Mouse (Mus musculus): ENCODE data around the gene Ltn1. TPM values are rescaled to one million over a fixed set of nuclear protein-coding genes. Genes with fewer than 3 reads are reported as not detected.
A peak's percentile ranks its signal among the peaks of the same experiment; 100 is the strongest.

The Ltn1 gene
- polyA plus RNA-seq, 1 experiment from 2014 or later: 26.8 TPM

GRCm38 (mm10) chr16:87382996-87383395 lies 49.4 kb downstream of the Ltn1 start:
- no peak overlapping the region for H3K4me2 ChIP-seq (replicated peaks)
- H3K4me1 ChIP-seq (replicated peaks): no peaks in the 10 kb centered on the region
- no peaks in the 10 kb centered on the region for H3K27me3 ChIP-seq (replicated peaks)
- 90% methylated on average over 2 of the region's 2 CpGs for WGBS
- ATAC-seq: no peak
- H3K4me3 ChIP-seq (replicated peaks): no peak overlapping the region
- no peak overlapping the region for H3K27ac ChIP-seq
- H3K36me3 ChIP-seq: peaks cover 19% of the 10 kb centered on the region
- H3K9ac ChIP-seq: no peak overlapping the region
- H3K9me3 ChIP-seq: no peaks in the 10 kb centered on the region

- no peaks in the 10 kb centered on the region for H3K9me3 ChIP-seq
- H3K9ac ChIP-seq: no peak overlapping the region
- H3K27me3 ChIP-seq (replicated peaks): no peaks in the 10 kb centered on the region
- peaks cover 3% of the 10 kb centered on the region; the same call in 1 of the 2 replicates for H3K4me1 ChIP-seq (replicated peaks)
- no peak overlapping the region for H3K4me2 ChIP-seq (replicated peaks)
- WGBS: 87% methylated on average over 6 of the region's 6 CpGs
- H3K4me3 ChIP-seq (replicated peaks): no peak overlapping the region
- H3K36me3 ChIP-seq: no peaks in the 10 kb centered on the region
- no peak for ATAC-seq
- H3K27ac ChIP-seq: no peak overlapping the region
Observed at GRCm38 (mm10) chr16:87366445-87366844, 66.0 kb downstream of the Ltn1 start.

GRCm38 (mm10) chr16:87366035-87366434 lies 66.4 kb downstream of the Ltn1 start:
- 53% methylated on average over 10 of the region's 10 CpGs for WGBS
- no peak overlapping the region for H3K9ac ChIP-seq
- H3K36me3 ChIP-seq: no peaks in the 10 kb centered on the region
- no peaks in the 10 kb centered on the region for H3K27me3 ChIP-seq (replicated peaks)
- no peak overlapping the region for H3K4me2 ChIP-seq (replicated peaks)
- H3K4me3 ChIP-seq (replicated peaks): no peak overlapping the region
- H3K4me1 ChIP-seq (replicated peaks): peaks cover 3% of the 10 kb centered on the region; the same call in 1 of the 2 replicates
- no peak overlapping the region for H3K27ac ChIP-seq
- H3K9me3 ChIP-seq: no peaks in the 10 kb centered on the region
- ATAC-seq: no peak

DNA sequence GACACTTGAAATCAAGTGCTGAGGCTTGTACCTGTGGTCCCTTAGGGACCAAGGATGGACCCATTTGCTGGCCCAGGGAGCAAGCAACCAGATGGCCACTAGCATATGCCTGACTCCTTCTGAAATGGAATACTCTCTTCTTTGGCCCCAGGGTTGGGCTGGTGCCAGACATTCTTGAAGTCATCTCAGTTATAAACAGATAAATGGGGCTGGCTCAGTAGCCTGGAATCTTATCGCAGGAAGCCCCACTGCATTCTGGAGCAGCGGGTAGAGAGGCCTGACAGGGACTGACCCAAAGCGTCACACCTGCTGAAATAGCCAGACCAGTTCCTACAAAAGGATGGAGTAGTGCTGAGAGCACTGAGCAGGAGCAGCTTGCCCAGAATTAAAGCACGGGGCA lies 68.2 kb downstream of the Ltn1 start:
- no peak overlapping the region for H3K4me2 ChIP-seq (replicated peaks)
- H3K9ac ChIP-seq: no peak overlapping the region
- no peak for ATAC-seq
- no peaks in the 10 kb centered on the region for H3K9me3 ChIP-seq
- H3K4me1 ChIP-seq (replicated peaks): peaks cover 3% of the 10 kb centered on the region; the same call in 1 of the 2 replicates
- H3K36me3 ChIP-seq: no peaks in the 10 kb centered on the region
- H3K27ac ChIP-seq: no peak overlapping the region
- no peaks in the 10 kb centered on the region for H3K27me3 ChIP-seq (replicated peaks)
- no peak overlapping the region for H3K4me3 ChIP-seq (replicated peaks)
- WGBS: 57% methylated on average over 4 of the region's 4 CpGs

DNA sequence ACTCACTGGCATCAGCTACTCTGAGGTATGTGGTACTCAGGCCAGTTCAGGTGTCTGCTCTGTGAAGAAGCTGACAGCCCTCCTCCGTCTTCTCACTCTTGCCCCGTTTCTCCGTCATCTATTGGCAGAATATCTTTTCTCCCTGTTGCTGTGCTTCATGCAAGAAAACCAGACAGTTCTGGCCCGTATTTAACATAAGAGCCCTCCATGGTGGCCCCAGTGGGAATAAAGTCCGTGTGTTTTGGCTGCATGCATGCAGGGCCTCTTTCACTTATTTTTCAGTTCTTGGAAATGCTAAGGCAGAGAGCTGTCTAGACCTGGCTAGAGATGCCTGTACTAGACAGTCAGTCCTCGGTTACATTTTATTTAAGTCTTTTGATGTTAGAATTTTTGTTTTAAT lies 72.3 kb downstream of the Ltn1 start:
- ATAC-seq: no peak
- no peaks in the 10 kb centered on the region for H3K27me3 ChIP-seq (replicated peaks)
- no peak overlapping the region for H3K9ac ChIP-seq
- H3K27ac ChIP-seq: no peak overlapping the region
- no peak overlapping the region for H3K4me2 ChIP-seq (replicated peaks)
- peaks cover 3% of the 10 kb centered on the region; the same call in 1 of the 2 replicates for H3K4me1 ChIP-seq (replicated peaks)
- 91% methylated on average over 6 of the region's 6 CpGs for WGBS
- H3K36me3 ChIP-seq: no peaks in the 10 kb centered on the region
- H3K9me3 ChIP-seq: no peaks in the 10 kb centered on the region
- no peak overlapping the region for H3K4me3 ChIP-seq (replicated peaks)

- Histone ChIP-seq H3K4me2 (replicated peaks) (peak overlapping the region; percentile 58), H3K9ac (no peak overlapping the region), H3K27me3 (replicated peaks) (no peaks in the 10 kb centered on the region), H3K36me3 (no peaks in the 10 kb centered on the region), H3K27ac (no peak overlapping the region), H3K9me3 (no peaks in the 10 kb centered on the region), H3K4me3 (replicated peaks) (peak overlapping the region; percentile 85), H3K4me1 (replicated peaks) (no peaks in the 10 kb centered on the region)
- no peak for ATAC-seq
- 78% methylated on average over 7 of the region's 7 CpGs for WGBS
Observed at GRCm38 (mm10) chr16:87354748-87355147, 77.7 kb downstream of the Ltn1 start.

DNA sequence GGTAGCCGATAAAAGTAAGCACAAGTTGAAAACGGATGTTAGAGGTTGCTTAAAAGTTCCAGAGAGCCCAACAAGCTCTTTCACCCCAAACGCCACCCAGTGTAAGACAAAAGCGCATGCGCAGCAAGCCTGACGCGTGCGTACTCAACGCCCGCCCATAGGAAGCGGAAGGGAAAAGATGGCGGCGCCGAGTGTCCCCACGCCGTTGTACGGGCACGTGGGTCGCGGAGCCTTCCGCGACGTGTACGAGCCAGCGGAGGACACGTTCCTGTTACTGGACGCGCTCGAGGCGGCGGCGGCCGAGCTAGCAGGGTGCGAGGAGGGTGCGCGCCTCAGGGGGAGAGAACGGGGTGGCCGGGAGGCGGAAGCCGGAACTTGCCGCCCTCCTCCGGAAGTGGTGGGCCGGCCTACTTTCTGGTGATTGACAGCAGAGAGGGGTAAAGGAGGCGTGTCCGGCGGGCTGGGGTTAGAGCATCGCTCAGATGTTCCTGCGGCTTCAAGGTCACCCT lies 78.3 kb downstream of the Ltn1 start, which contains the start of gene N6amt1:
Gene N6amt1 (plus strand): TSS at position 111 of the 509 bp plus-strand sequence.
- peak; percentile 99 for ATAC-seq
- Histone ChIP-seq H3K4me3 (replicated peaks) (peak within 1 kb of the TSS; percentile 85), H3K9me3 (no peaks in the 10 kb centered on the region), H3K9ac (peak within 1 kb of the TSS; percentile 74), H3K4me2 (replicated peaks) (peak within 1 kb of the TSS; percentile 58), H3K4me1 (replicated peaks) (no peaks in the 10 kb centered on the region), H3K27me3 (replicated peaks) (no peaks in the 10 kb centered on the region), H3K27ac (peak within 1 kb of the TSS; percentile 97), H3K36me3 (no peaks in the 10 kb centered on the region)
- under 1% methylated on average over 46 of the region's 48 CpGs for WGBS

DNA sequence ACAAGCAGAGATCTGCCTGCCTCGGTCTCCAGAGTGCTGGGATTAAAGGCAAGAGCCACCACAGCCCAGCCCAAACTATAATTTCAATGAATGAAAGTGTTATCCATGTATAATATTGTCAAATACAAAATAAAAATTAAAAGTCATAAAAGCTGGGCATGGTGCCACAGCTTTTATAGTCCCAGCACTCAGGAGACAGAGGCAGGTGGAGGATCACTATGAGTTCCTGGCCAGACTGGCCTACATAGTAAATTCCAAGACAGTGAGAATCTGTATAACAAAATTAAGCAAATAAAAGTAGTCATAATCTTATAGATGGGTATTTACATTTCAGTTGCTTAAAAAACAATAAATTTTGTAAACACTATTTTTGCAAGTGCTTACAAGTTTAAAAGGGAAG lies 78.8 kb downstream of the Ltn1 start:
- 92% methylated on average over 1 of the region's 1 CpGs for WGBS
- Histone ChIP-seq H3K4me3 (replicated peaks) (peak overlapping the region; percentile 85; the same call in 1 of the 2 replicates), H3K9me3 (no peaks in the 10 kb centered on the region), H3K9ac (no peak overlapping the region), H3K27me3 (replicated peaks) (no peaks in the 10 kb centered on the region), H3K4me2 (replicated peaks) (peak overlapping the region; percentile 58), H3K36me3 (no peaks in the 10 kb centered on the region), H3K27ac (peak overlapping the region; percentile 97; the same call in 1 of the 2 replicates), H3K4me1 (replicated peaks) (no peaks in the 10 kb centered on the region)
- 0 out of 2 replicates have a peak, but pooled peaks have one; percentile 34 for ATAC-seq

DNA sequence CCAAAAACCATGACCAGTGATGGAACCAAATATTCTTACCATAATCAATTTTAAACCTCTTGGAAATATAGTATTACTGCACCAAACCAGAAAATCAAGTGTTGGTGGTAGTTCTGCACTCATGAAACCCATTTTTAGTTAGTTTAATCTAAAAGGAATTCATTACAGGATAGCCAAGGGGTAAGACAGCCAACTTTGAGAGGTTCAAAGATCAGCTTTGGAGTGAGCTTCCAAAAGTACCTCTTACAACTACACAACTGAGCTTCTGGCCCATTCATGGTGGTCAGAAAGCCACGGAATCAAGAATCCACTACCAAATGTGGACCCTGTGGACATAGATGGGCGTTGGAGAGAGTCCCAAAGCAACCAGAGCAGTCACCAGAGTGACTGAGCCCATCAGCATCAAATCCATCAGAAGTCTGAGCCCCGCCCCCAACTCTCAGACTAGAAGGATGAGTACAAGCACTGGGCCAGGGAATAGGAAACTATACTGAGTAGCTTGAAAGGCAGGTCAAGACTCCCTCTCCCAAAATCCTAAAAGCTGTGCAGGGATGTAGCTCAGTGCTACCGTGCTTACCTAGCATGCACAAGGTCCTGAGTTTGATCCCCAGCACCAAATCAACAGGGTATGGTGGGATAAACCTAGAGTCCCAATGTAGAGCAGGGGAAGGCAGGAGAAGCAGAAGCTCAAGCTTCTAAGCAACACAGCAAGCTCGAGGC lies 80.9 kb downstream of the Ltn1 start:
- Histone ChIP-seq H3K4me2 (replicated peaks) (no peak overlapping the region), H3K36me3 (no peaks in the 10 kb centered on the region), H3K9ac (no peak overlapping the region), H3K9me3 (no peaks in the 10 kb centered on the region), H3K27ac (no peak overlapping the region), H3K27me3 (replicated peaks) (no peaks in the 10 kb centered on the region), H3K4me1 (replicated peaks) (no peaks in the 10 kb centered on the region), H3K4me3 (replicated peaks) (no peak overlapping the region)
- 82% methylated on average over 5 of the region's 5 CpGs for WGBS
- ATAC-seq: no peak

DNA sequence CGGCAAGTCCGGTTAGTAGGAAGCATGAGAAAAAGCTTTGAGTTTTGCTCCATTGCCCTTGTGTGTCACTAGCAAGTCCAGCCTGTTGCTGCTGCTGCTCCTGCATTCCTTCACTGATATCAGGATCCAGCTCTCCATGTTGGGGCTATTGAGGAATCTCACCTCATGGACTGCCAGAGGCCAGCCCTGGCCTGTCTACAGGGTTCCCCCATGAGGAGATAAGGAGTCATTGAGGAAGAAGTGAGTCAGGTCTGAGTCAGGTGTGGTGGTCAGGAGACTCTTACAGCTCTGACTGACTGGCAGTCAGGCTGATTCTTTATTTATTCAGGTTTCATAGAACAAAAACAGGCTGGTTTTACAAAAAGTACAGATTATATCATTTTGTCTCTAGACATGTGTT lies 84.3 kb downstream of the Ltn1 start:
- H3K27ac ChIP-seq: no peak overlapping the region
- peak; percentile 94 for ATAC-seq
- no peak overlapping the region for H3K9ac ChIP-seq
- 89% methylated on average over 2 of the region's 2 CpGs for WGBS
- no peaks in the 10 kb centered on the region for H3K9me3 ChIP-seq
- no peaks in the 10 kb centered on the region for H3K27me3 ChIP-seq (replicated peaks)
- H3K36me3 ChIP-seq: no peaks in the 10 kb centered on the region
- no peak overlapping the region for H3K4me3 ChIP-seq (replicated peaks)
- H3K4me1 ChIP-seq (replicated peaks): no peaks in the 10 kb centered on the region
- no peak overlapping the region for H3K4me2 ChIP-seq (replicated peaks)

GRCm38 (mm10) chr16:87341043-87341572 lies 91.3 kb downstream of the Ltn1 start:
- H3K4me2 ChIP-seq (replicated peaks): no peak overlapping the region
- H3K4me1 ChIP-seq (replicated peaks): no peaks in the 10 kb centered on the region
- H3K27me3 ChIP-seq (replicated peaks): no peaks in the 10 kb centered on the region
- no peaks in the 10 kb centered on the region for H3K9me3 ChIP-seq
- no peaks in the 10 kb centered on the region for H3K36me3 ChIP-seq
- no peak overlapping the region for H3K27ac ChIP-seq
- ATAC-seq: no peak
- no peak overlapping the region for H3K4me3 ChIP-seq (replicated peaks)
- 67% methylated on average over 6 of the region's 6 CpGs for WGBS
- H3K9ac ChIP-seq: no peak overlapping the region

DNA sequence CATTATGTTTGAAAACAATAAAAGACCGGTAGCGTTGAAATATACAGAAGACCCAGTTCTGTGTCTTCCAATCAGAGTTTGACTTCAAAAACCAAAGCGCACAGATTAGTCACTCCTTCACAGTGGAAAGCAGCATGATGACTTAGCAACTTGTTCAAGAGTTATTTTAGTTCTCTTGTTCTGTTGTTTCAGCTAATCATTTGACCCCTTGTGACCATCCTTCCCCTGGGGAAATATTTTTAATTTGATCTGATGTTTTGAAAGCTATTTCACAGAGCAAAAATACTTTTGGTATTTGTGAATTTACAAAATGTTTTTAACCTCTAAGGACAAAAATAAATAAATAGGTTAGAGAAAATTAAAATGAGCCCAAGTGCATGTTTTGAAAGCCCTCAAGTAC lies 97.7 kb downstream of the Ltn1 start:
- no peak overlapping the region for H3K9ac ChIP-seq
- H3K27ac ChIP-seq: no peak overlapping the region
- no peaks in the 10 kb centered on the region for H3K9me3 ChIP-seq
- H3K36me3 ChIP-seq: no peaks in the 10 kb centered on the region
- H3K27me3 ChIP-seq (replicated peaks): no peaks in the 10 kb centered on the region
- H3K4me1 ChIP-seq (replicated peaks): no peaks in the 10 kb centered on the region
- no peak for ATAC-seq
- 91% methylated on average over 3 of the region's 3 CpGs for WGBS
- no peak overlapping the region for H3K4me3 ChIP-seq (replicated peaks)
- H3K4me2 ChIP-seq (replicated peaks): no peak overlapping the region

GRCm38 (mm10) chr16:87329986-87330385 lies 102.4 kb downstream of the Ltn1 start:
- Histone ChIP-seq H3K4me2 (replicated peaks) (no peak overlapping the region), H3K4me3 (replicated peaks) (no peak overlapping the region), H3K27me3 (replicated peaks) (no peaks in the 10 kb centered on the region), H3K36me3 (no peaks in the 10 kb centered on the region), H3K9me3 (no peaks in the 10 kb centered on the region), H3K9ac (no peak overlapping the region), H3K4me1 (replicated peaks) (no peaks in the 10 kb centered on the region), H3K27ac (no peak overlapping the region)
- ATAC-seq: no peak
- 86% methylated on average over 3 of the region's 3 CpGs for WGBS

Data from intestine, embryonic 15.5 days (tissue).